Mouse (Mus musculus) mouse trophoblast stem cell (cell line): ENCODE measurements around the gene Gdpd4.

Experiments used
- in situ Hi-C, 2 experiments: fragments of 300-500 bp; cut with MseI, MboI; formaldehyde crosslinking; loops; 2 replicates in 1 of 2; 3 replicates in 1 of 2; pipeline ENCODE4 v1.15.1; 2025

Gdpd4 gene

DNA sequence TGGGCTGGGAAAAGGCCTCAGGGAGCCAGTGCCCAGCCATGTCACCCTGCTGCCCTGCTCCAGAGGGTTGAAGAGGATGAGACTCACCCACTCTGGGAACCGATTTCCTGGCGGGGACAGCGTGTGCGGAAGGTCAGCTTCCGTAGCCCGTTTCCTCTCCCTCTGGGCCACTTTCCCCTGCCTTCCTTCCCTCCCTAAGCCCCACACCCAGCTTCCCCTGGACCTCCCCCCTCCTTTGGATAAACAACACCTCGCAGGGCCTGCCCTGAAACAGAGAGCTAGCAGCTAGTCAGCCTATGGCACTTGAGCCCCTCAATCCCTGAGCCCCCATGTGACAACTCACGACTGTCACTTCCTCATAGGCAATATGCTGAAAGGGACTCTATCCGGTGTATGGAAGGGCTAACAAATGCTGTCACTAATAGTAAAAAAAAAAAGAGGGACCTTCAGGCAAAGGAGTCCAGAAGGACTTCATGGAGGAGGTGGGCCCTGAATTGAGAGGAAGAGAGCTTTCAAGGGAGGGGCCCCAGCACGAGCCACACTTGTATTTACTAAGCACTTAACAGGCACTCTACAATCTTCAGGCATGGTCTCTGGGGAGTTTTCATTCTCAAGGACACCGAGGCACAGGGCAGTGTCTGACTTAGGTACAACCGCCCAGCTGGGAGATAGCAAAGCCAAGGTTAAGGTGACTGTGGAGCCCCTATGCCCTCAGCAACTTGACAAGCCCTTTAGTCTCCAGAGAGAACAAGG, 165.0 kb downstream of the Gdpd4 start:
- in situ Hi-C loops = no loop called here

DNA sequence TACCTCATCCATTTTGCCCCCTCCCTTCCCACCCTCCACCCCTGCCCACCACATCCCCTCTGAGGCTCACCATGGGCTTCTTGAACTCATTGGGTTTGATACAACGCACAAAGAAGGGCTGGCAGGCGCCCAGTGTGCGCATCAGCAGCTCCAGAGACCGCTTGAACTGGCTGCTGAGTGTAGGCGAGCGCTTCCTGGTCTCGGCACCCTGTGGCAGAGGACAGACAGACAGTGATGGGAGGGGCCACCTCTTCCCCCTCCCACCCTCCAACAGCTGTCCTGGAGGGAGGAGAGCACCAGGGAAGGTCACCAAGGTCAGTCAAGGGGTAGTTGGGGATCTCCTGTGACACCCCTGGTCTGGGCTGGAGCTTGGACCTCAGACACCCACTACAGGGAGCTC, 165.6 kb downstream of the Gdpd4 start:
- in situ Hi-C loops = no loop called here

DNA sequence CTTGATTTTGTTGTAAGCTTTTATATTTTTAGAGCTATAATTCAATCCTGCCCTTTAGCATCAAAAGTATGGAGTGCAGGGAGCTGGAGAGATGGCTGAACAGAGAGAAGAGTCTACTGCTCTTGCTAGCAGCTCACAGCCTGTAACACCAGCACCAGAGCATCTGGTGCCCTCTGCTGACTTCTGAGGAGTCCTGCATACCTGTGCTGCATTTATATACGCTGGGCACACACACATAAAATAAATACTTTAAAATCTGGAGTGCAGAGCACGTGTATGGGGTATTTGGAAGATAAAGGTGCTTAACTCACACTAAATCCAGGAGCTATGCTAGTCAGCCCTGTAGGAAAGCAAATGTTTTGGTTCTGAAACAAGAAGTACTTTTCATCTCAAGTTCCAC, 166.6 kb downstream of the Gdpd4 start:
- in situ Hi-C loops = no loop called here

DNA sequence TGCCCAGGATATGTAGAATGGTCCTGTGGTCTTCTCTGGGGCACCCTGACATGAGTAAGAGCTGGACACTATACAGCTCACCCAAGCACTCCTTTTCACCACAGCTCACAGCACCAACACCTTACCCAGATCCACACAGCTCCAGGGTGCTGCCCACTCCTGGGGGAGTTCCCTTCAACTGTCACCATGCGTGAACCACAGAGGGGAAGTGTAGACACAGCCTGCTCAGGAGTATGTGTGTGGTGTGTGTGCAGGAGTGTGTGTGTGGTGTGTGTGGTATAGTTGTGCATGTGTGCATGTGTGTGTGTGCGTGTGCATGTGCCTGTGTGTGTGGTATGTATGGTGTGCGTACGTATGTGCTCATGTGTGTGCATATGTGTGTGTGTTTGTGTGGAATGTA, 176.1 kb downstream of the Gdpd4 start:
- in situ Hi-C loops = no loop called here

DNA sequence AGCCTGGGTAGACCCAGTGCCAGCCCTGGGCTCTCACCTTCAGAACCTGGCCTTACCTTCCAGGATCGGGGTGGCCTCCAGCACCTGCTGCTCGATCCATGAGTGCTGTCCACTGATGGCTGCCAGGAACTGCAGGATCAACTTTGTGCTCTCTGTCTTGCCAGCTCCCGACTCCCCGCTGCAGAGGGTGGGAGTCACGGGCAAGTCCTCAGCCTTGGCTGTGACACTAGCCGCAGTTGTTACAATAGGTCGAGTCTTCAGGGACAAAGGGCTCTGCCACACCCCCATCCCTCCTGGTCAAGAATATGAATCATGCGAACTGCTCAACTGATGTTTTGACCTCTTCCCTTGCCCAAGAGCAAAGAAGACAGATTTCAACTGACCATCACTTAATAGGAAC, 177.8 kb downstream of the Gdpd4 start:
- in situ Hi-C loops = no loop called here
